Mouse (Mus musculus) regulatory T cell (primary cell): Measurements from ENCODE around the gene Ntrk3.

Experiments
- in situ Hi-C: fragments of 300-600 bp; cut with MboI, MseI; formaldehyde crosslinking; loops from one replicate; pipeline ENCODE4 v1.15.1; 2025; ENCODE audit warnings: high pct_unique_total_duplicates

Gene Ntrk3

DNA sequence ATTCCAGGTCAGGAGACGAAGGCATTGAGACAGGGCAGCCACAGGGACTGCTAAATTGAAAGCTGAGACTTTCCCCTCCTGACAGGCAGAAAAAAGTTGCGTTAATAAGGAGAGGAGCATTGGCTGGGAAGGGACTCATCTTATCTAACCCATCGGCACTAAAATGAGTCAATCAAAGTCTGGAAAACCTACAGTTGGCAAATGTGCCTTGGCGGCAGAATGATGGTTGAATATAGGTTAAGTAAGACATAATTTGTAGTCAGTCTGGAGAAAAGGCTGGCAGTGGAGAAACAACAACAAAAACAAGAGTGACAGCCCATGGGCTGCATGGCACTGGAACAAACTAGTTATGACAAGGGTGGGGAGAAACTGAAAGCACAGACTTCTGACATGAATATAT is 360.9 kb downstream of the Ntrk3 start:
- in situ Hi-C loops, result no loop called here

DNA sequence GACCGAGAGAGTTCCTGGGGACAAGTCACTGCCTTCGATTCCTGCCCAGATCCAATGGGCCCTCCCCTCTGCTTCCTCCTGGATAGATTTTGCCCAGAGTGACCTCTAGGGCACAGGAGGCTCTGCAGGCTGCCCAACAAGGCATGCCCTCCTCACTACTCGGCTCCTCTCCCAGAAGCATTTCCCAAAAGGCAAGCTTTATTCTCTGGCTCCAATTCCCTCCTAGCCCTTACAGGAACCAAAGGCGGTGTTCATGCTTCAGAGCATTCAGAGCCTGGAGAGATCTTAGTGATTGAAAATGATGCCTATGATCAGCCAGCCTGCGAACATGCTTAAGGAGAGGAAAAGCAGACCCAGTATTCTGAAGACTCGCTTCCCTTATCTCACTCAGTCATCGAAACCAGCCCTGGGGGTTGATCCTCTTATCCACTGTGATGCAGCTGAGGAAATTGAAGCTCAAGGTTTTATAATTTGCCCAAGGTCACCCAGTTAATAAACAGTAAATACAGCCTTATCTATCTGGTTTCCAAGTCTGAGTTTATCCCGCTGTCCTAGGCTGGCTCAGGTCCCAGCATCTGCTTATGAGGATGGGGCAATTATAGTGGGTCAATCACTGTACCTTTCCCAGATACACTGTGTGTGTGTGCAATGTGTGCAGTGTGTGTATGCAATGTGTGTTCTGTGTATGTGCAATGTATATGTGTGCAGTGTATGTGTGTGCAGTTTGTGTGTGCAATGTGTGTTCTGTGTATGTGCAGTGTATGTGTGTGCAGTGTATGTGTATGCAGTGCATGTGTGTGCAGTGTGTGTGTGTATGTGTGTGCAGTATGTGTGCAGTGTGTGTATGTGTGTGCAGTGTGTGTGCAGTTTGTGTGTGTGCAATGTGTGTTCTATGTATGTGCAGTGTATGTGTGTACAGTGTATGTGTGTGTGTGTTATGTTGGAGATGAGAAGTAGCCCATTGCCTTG is 376.2 kb downstream of the Ntrk3 start:
- in situ Hi-C loops, result no loop called here

DNA sequence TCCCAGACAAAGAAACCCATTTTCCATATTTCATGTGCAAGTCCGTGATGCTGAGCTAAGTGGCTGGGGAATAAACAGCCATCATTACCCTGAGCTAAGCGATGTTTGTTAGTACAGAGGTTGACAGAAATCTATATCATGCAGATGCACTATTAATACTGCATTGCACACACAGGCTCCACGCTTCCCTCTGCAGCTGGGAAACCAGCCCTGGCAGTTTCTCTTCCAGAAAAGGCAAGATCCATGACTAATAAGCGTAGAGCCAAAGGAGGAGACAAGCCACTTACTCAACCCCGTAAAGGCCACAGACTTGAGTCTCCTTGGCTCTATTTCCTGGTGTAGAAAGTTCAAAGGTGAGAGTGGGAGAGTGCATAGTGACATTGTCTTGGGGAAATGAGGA is 390.3 kb downstream of the Ntrk3 start:
- in situ Hi-C loops, result no loop called here

DNA sequence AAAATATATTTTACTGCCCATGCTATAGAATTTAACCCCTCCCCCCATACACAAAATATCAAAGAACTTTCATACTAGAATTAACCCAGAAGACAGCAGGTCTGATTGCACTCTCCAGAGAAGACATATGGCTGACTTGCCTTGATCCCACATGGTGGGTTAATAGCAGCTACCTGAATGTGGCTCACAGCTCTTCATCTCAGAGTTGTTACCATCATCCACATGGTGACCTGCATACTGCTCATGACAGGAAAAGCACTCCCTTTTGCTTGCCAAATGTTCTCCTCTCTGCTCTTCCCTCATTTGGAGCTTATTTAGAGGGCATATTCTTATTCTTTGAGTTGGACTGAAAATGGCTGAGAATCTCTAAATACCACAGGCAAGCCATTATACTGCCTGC is 404.4 kb downstream of the Ntrk3 start:
- in situ Hi-C loops, result no loop called here

DNA sequence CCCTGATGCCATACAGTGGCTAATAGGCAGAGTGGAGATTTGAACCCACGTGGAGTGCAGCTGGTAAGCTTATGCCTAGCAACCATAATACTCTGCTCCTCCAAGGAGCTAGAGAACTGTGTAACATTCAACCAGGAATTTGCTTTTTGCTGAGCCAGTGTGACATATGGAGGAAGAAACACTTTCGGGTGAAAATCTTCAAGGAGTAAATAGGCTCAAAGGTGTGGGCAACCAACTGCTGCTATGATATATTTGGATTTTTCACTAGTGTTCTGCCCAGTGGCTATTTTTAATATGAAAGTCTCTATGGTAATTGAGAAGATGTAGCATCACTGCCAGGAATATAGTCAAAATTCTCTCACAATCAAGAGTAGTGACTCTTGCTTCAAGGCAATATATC is 409.5 kb downstream of the Ntrk3 start:
- in situ Hi-C loops, result no loop called here

DNA sequence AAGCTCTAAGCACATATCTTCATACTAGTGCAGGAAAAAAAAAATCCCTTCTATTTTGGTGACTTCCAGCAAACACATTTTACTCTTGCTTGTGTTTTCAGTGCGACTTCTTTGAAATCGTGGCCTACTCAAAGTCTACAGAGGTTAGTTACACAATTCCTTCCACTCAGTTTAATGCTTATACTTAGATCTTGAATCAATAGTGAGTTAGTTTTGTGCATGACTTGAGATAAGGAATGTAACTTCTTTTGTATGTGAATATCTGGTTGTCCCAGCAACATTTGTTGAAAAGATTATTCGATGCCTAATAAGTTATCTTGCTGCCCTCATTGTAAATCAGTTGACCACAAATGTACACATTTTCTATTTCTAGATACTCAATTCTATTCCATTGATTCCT is 411.6 kb downstream of the Ntrk3 start:
- in situ Hi-C loops, result no loop called here

DNA sequence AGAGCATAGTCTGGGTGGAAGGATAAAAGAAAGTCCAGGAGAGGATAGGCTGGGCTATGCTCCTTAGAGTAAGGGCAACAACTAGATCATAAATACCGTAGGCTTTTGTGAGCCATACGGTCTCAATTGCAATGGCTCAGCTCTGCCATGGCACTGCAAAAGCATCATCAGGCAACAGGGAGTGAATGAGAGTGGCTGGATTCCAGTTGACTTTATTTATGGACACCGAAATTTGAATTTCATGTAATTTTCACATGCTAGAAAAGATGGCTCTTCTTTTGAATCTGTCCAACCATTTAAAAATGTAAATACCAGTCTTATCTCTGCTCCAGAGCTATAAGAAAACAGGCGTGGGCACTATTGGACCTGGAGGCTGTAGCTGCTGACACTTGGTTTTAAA is 419.2 kb downstream of the Ntrk3 start:
- in situ Hi-C loops, result no loop called here

DNA sequence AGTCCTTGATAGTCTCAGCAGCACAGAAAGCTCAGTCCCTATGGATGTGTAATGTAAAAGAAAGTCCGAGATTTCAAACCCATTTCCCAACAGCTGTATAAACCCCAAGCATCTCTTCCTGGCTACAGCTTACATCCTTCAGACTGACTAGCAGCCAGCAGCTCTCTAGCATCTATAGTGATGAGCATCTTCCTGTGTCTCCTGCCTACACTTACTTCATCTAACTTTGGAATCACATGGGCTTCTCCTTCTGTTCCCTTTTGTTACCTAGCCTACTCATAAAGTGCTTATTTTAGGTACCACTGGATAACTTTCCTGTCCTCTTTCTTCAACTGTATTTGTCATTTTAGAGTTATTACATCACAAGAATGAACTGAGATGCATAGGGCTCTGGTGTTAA is 432.0 kb downstream of the Ntrk3 start:
- in situ Hi-C loops, result no loop called here

DNA sequence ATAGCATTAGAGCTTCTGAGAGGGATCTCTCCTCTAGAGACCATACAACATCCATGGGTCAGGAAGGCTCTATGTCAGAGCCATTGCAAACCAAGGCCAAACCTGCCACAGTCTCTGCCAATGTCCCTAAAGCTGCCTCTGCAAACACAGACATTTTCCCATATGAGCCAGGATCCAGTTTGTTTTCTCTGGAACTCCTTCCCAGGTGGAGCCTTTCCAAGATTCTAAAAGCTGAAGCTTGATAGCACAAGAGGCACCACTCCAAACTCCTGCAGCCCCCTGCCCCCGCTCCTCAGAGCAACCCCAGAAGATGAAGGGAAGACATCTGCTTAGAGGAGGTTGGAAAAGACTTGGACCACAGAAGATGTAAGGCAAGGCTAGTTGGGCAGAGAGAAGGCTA is 432.8 kb downstream of the Ntrk3 start:
- in situ Hi-C loops, result no loop called here

DNA sequence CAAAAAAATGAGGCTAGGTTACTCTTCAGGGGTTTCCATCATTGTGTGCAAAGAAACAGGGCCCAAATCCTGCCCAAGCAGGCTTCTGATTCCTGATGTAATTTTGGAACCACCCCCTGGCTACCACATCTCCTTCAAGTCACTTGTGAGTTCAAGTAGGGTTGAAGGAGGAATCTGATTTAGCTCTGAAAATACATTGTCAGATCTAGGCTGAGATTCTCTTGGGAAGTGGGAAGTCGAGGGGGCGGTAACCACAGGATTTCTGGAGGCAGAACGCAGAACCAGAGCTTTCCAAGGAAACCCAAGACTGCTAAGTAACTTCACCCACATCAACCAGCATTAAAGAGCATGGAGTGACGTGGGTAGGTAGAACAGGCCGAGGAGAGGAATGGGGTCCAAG is 440.5 kb downstream of the Ntrk3 start:
- in situ Hi-C loops, result no loop called here

DNA sequence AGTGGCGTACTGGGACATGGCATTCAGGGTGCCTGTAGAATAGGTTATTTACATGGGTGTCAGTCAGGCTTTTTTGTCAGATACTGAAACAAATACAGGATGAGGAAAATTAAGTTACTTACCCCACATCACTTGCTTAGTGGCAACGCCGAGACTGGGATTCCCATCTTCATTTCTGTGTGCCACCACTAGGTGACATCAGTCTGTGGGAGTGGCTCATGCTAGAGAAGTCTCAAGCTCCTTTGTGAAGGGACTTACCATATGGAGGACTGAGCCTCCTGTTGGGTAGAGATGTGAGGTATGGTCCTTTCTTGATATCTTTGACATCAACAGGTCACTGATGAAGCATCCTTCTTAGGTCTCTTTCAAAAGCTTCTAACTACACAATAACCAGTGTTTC is 443.5 kb downstream of the Ntrk3 start:
- in situ Hi-C loops, result no loop called here

DNA sequence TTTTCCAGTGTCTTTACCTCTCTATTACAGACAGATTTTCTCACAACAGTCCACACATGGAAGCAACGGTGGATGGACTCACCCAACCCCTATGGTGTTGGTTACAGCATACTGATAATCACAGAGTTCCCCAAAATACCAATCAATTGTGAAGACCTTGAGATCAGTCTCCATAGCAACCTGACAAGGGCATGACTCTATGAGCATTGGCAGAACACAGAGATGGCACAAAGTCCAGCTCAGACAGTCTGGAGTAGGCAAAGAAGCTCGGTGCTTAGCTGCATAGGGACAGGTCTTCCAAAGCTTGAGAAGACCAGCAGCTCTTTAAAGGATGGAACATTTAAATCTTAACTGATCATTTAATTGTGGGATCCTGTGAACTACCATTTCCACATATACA is 447.6 kb downstream of the Ntrk3 start:
- in situ Hi-C loops, result no loop called here

DNA sequence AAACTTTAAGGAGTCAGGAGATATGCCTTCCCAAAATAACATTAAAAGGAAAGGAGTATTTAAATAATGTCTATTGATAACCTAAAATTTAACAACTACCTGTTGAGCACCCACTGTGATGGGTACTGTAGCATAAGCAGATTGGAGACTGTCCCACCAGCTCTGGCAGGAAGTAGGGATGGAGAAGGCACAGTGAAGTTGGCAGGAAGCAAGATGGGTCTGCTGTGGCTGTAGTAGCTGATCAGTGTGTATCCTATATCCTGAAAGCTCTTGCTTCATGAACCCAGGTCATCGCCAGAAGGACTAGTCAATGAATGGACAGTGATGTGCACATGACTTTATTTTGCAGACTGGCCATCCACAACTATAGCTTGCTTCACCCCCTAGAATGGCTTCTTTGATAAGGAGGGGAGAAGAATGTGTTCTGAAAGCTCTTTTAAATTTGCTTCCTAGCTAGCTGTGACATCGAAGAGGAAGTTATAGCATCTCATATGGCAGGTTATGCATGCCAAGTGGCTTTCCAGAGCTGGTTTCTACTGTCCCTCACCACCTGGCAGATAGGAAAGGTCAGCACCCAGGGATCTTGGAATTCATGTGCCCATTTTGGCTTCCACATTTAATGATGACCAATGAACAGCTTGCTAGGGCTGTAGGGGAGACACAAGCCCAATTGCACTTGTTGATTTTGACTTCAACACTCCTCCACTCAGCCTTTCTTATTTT is 451.1 kb downstream of the Ntrk3 start:
- in situ Hi-C loops, result no loop called here

DNA sequence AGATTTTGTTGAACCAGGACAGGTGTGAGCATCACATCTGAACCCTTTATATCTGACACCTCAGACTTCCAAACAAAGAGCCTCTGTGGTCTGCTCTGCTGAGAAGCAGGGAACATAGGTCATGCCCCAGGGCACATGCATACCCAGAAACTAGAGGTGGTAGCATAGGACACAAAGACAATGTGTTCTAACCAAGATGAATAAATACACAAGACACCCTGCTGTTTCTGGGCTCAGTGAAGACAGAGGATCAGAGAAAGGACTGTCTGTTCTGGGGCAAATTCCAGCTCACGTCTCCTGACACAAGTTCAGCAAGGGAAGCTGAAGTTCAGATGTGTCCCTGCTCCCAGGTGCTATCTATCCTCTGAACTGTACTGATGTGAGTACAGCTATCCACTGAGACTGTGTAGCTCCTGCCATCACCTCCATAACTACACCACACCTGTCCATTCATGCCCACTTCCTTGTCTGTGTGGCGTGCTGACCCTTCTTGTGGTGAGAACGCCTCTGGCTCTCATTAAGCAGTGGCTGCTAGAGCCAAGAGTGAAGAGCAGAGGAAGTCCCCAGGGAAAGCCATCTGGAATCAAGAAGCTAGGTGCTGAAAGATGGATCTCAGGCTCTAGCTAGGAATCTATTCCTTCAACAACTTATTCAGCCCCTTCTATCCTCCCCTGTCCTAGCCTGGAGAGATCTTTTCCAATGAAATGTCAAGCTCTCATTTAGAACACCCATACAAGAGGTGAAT is 468.1 kb downstream of the Ntrk3 start:
- in situ Hi-C loops, result no loop called here

DNA sequence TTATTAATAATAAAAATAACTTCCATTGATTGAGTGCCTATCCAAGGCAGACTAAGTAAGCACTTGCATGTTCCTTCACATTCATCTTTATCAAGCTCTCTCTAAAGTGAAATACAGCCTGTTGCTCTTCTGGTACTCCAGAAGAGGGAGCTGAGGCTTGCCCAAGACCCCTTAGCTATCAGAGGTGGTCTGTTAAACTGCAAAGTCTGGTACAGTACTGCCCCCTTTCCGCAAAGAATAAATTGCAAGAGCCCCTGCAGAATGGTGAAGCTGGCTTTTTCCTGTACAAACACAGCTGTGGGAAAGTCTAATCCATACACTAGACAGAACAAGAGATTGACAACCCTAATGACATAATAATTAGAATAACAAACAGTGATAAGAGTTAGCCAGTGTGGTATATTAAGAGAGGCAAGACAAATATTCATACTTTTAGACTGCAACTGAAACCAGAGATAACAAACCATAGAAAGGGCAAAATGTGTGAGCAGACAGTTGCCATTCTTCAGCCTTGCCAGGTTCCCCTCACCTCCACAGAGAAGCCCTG is 470.3 kb downstream of the Ntrk3 start:
- in situ Hi-C loops, result no loop called here

DNA sequence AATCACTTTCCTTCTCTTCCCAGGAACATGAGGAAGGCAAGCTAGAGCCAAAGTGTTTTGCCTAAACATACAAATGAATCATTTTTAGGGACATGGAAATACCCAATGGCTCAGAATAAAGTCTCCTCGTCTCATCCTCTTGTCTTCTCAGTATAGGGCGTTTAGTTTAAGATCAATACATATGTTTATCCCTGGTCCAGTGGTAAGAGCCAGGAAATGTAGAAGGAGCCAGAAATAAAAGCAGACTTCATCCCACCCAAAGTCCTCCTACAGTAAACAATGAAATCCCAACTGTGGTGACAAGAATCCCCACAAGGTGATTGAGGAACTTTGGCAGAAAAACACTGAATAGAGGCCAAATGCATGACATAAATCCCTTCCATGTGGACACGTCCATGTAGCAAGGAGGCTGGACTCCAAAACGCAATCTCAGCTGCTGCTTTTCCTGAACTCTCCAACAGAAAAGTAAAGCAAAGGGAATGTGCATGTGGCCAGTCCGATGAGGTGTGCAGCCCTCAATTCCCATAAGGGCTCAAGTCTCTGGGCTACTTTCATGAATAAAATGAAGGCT is 473.3 kb downstream of the Ntrk3 start:
- in situ Hi-C loops, result no loop called here

DNA sequence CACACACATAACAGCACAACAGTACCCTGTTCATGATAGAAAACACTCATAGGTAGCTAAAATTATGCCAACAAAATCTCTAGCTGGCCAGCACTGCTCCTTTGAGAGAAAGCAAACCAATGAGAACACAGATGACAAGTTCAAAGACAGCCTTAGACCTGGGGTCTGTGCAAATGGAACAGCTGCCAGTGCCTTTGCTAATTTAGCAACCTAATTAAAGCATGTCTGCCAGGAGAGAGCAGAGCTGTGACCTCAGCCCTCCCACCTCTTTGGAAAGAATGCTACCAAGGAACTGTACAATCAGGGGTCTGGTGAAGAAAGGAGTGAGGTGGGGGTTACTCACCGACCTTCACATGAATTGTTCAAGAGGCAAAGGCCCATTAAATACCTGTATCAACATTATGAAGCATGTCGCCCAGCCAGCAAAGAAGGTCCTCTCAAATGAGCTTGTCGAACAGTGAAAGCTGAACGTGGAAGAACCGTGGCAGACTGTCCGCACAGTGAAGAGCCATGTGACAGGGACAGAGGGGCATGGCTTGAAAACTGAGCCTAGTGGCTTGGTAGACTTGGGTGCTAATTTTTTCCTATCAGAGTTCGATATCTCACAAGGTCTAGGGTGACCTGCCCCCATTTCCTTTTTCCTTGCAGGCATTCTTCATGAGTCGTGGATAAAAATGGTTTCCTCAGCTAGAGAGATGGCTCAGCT is 476.2 kb downstream of the Ntrk3 start:
- in situ Hi-C loops, result no loop called here

DNA sequence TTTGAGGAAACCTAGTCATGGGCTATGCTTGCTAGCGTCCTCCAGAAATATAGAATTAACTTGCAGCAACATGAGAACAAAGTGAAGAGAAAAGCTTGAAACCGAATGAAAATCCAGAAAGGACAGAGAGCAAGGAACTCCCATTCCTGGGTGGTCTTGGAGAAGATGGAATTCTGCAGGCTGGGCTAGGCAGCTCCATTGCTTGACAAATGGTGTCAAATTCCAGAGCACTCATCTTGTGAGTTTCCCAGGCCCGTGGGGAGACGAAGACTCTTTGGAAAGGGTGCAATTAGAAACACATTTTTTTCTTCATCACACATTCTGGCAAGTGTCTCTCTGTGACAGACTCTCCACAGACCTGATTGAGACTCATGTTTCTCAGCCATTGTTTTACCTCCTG is 479.7 kb downstream of the Ntrk3 start:
- in situ Hi-C loops, result no loop called here

DNA sequence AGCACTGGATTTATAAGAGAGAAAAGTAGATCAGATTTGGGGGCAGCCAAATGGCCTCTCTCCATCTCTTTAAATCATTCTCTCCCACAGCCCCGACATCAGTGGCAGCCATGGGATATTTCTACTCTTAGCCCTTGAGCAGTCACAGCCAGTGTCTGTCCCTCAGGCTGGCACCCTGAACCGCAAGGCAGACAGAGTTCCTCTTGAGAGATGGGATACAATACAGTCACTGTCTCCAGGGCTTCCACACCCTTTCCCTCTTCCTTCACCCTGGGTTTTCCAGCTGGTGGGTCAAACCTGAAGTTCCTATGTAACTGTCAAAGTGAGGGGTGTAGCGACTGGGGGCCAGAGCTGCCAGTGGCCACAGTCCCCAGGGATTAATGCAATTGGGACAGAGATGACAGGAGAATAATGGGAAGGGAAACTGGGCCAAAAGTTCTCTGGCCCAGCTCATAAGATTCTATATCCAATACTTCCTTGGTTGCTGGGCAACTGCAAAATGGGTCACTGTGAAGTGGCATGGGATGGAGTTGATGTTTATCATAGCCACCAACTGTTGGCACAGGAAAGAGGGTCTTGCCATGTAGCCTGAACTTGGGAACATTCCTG is 483.9 kb downstream of the Ntrk3 start:
- in situ Hi-C loops, result no loop called here

DNA sequence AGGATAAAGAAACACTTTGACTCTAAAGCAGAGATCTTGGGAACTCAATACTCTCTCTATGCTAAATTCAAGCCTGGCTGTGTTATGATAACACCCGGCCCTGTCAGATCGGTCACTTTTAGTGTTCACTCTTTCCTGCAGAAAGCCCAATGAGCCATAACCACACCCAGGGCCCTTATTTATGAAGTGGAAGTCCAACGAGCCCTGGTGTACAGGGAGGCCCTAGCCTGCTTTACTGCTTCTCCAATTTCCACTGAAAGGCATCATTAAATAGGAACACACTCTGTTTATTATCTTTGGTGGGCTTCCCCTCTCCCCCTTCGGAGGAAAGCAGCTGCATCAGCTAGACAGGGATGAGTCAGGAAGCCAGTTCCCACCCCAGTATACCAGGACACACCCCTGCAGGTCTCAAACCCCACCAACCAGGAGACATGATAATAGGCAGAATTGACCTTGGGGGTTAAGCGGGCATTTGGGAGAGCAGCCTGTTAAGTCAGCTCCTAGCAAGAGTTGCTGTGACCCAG is 489.6 kb downstream of the Ntrk3 start:
- in situ Hi-C loops, result no loop called here
